Mouse (Mus musculus) gastrocnemius, adult 18-20 months (tissue): ENCODE measurements at regions not wholly inside any gene's neighbourhood (a gene's known extent, or its start where the extent isn't known, plus 50 kb on each side); places are given as distances from the start of the nearest gene placed in this dataset.

ENCODE experiments used
- DNase-seq: peaks from one replicate; pipeline ENCODE4 v3.0.0; 2021; ENCODE audit warnings: low spot score

DNA sequence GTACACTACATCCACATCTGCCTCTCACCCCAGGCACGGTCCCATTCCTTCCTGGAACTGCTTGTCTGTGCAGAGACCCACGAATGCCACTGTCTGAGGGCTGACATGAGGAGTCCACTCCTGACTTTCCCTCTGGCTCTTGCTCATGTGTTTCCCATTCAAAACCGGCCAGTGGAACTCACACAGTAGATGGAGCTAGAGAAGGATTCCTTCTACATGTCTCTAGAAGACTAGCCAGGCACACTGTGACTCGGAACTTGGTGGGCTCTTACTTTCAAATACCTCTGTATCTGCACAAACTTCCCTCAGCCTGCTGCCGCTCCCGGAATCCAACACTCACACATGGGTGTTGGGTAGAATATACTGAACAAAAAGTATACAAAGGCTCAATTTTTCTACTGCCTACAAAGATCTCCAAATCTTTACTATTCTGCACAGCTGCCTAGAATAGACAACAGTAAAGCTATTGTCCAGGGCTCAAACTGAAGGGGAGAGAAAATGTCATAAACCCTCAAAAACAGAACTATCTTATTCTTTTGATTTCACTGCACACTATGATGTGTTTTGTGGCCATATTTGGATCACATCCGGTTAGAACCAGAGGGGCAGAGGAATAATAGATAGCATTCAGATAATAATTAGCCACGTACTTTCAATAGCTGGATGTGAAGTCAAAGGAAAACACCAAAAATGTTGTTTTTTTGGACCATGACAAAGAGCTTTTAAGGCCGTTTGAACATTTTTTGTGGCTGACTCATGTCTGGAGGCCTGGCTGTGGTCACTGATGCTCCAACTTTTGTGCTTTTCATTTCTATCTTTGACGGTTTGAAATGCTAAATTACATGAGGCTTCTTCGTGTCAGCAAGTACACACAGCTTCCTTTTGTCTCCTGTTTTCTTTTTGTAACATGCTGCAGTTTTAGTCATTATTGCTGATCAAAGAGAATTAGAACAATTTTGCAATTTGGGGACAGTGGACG lies 164.3 kb upstream of the Foxd3 start:
- no peak for DNase-seq

DNA sequence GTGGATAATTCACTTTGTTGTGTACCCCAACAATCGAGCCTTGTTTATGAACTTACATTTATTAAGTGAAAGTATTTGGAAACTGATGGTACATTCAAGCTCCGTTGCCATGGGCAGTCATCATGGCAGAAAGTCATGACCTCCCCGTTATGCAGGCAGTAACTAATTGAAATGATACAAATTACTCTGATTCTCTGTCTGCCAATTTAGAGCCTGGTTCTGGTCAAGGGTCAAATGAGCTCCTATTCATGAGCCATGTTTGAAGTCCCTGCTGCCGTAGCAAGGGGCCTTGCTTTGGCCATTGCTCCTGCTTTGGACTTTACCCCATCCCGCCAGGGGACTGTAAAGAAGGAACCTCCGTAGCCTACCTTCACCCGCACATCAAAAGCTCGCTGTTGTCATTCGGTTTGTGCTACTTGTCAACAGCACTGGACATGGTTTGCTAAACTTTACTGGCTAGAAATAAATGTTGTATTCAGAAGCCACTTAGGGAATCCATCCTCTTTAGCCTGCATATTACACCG lies 152.8 kb upstream of the Foxd3 start:
- DNase-seq = no peak

- no peak for DNase-seq
Measured at GRCm38 (mm10) chr4:99511993-99512392, 144.1 kb upstream of the Foxd3 start.

GRCm38 (mm10) chr4:99516883-99517282 lies 139.2 kb upstream of the Foxd3 start:
- DNase-seq = no peak

DNA sequence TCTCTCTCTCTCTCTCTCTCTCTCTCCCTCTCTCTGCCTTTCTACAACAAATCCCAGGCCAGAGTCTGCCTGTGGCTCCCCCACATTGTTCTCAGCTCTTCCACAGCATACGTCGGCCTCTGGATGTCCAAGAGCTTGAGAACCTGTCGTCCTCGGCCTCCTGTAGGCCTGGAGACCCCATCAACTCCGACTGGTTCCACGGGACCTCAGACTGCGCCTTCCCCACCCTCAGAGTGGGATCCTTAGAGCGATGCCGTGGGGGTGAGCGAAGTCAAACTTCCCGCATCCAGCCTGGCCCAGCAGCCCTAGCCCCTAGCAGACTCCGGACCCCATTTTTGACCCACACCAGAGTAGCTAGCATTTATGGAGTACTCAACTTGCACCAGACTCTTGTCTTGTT lies 128.7 kb upstream of the Foxd3 start:
- no peak for DNase-seq

- DNase-seq = no peak
Measured at GRCm38 (mm10) chr4:99544014-99544413, 112.1 kb upstream of the Foxd3 start.

GRCm38 (mm10) chr4:99545742-99546141 lies 110.4 kb upstream of the Foxd3 start:
- DNase-seq = no peak

DNA sequence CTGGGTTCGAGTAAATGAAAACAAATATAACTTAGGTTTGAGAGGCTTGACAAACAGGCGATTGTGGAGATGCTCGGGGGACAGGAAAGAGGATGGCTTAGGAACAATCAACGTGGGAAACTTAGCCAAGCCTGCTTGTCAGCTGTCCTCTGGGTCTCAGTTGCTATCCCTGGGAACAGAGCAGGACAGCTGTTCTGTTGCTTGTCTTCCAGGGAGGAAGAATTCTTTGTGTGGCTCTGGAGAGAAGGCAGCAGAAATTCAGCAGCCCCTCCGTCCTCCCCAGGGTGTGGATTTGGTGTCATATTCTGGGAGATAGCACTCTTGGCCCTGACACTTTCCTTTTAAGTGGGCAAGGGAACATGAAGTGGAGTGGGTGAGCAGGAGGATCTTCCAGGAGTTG lies 98.1 kb upstream of the Foxd3 start:
- no peak for DNase-seq

GRCm38 (mm10) chr4:99560604-99561003 lies 95.5 kb upstream of the Foxd3 start:
- DNase-seq = no peak

DNA sequence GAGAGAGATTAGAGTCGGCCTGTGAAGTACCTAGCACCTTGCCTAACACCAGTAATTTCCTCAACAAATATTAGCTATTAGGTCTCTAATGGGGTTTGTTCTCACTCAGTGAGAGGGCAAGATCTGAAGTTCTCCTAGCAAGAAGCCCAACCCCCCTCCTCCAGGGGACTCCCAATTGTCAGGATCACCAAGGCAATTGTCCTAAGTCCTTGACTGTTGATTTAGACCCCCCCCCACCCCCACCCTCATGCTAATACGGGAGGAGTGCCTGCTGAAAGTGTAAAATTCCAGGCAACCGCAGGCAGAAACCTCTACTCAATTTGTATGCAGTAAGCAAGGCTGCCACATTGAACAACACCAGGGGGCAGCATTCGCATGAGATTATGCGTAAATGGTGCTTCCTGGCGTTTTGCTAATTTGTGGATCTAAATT lies 94.6 kb upstream of the Foxd3 start:
- no peak for DNase-seq

DNA sequence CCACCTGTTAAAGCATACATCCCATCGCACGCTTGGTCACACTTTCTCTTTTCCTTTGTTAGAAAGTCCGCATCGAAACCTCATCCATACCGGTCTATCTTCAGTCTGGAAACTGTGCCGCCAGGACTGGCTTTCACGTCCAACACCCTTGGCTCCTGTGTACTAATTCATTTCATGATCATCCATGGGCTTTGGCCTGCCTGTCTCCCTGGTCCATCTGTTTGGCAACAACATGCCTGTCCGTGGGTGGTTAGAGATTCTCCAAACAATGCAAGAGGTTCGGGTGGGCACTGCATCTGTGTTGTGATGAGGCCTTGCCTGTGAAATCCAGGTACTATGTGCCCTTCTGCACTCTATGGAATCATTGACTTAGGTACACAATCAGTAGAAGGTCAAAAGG lies 90.7 kb upstream of the Foxd3 start:
- no peak for DNase-seq

GRCm38 (mm10) chr4:99572841-99573642 lies 83.1 kb upstream of the Foxd3 start:
- peak; percentile 10 for DNase-seq

- DNase-seq = no peak
Measured at GRCm38 (mm10) chr4:99574021-99574531, 82.0 kb upstream of the Foxd3 start.

DNA sequence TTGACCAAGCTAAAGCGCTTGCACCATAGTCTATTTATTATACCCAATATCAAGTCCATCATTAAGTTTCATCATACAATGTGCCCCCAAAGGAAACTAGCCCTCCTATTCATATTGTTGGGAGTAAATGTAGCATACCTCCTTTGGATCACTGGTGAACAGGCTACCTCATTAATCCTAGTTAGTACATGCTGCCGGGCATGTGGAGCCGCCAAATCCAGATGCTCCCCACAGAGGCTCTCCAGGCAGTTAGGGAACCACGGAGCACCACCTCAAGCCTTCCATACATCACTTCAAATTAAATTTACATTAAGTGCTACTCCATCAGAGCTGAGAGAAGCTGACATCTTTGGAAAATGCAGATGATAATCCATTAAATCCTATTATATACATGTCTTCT lies 81.1 kb upstream of the Foxd3 start:
- no peak for DNase-seq

- no peak for DNase-seq
Measured at GRCm38 (mm10) chr4:99597781-99598180, 58.3 kb upstream of the Foxd3 start.

DNA sequence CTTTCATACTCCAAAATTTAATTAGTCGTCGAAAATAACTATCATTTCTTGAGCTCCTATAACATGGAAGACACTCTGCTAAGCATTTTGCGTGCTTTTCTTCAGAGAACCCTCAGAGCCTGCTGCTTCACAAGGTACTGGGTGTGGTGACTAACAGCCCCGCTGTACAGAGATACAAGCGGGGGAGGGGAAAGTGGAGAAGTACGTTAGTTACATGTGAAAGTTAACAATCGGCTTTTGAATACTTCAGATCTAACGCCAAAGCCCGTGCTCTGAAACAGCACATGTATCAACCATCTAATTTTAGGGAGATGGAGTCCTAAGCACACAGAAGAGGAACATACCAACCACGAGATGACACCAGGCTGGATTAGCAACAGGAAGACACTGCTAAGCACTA lies 55.4 kb upstream of the Foxd3 start:
- DNase-seq = no peak

- DNase-seq = no peak
Measured at GRCm38 (mm10) chr4:99601463-99601862, 54.6 kb upstream of the Foxd3 start.
